Mouse (Mus musculus): ENCODE data around the gene Gp6.
"Not testable (repeated sequence)": the region's sequence is repeated elsewhere in the genome, so short reads cannot be mapped to it uniquely, and the experiment has no call there.

Gene Gp6

DNA sequence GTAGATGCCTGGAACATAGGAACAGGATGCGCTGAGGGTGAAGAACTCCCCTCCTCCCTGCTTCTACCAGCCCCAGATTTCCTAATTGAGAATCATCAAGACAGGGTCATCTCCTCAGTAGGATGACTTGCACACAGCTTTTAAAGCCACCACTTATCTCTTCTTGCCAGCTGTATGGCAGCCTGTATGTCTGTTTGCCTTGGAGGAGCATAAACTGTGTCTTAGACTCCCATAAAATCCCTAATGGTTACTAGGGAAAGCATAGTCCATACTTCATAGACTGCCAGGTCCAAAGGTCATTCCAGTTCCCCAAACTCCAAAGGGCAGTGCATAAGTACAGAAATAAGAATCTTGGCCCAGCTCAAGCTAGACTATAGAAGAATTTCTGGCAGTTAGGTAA, at the start of gene Gp6:
Gp6 (minus strand) TSS at position 15 of the 400 bp plus-strand sequence.
- DNase-seq (ENCODE audit: low spot score) = no peak

DNA sequence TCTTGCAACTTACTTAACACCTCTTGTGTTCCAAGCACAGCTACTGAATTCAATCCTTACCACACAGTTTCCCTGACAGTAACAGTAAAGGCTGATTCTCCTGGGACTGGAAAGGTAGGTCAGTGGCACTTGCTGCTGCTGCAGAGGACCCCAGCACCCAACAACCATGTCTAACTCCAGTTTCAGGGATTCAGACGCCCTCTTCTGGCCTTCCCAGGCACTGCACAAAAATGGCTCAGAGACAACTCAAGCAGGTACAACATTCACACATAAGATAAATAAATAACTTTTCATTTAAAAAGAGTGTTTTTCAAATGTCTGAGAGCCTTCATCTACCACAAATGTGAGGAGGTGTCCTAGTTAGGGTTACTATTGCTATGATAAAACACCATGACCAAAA, 49.6 kb upstream of the Gp6 start:
- no peak for DNase-seq (ENCODE audit: low spot score)

GRCm38 (mm10) chr7:4445216-4445791, 47.8 kb upstream of the Gp6 start, which contains the start of gene Rdh13:
Gene Rdh13 (minus strand): TSS chr7:4445649.
- peak; percentile 84 for DNase-seq (ENCODE audit: low spot score)

GRCm38 (mm10) chr7:4440549-4440948, 43.0 kb upstream of the Gp6 start:
- no peak for DNase-seq (ENCODE audit: low spot score)

DNA sequence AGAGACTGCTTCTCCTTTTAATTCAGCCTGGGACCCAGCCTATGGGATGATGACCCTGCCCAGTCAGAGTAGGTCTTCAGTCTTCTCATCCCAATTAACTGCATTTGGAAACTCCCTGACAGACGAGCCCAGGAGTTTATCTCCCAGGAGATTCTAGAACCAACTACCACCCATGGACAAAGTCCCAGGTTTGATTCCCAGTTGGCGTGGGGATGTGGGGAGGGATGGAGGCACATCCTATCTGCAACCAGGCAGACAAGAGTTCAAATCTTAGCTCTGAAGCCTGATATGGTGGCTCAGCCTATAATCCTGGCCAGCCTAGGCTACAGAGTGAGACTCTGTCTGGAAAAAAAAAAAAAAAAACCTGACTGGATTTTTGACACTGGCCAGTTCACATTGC, 40.2 kb upstream of the Gp6 start:
- no peak for DNase-seq (ENCODE audit: low spot score)

DNA sequence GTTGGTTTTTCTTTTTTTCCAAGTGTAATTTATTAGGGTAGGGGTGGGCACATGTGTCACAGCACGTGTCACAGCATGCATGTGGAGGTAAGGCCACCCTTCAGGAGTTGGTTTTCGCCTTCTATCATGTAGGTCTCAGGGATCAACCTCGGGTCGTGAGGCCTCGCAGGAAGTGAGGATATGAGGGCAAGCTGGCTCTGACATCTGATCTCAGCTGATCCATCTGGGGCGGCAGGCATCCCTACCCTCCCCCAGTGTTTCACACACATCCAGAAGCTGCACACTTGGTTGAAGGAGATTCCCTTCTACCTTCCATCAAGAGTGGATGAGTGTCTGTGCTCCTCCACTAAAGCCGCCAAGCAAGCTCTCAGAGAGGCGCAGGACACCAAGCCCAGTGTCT, 34.5 kb upstream of the Gp6 start:
- DNase-seq (ENCODE audit: low spot score) = no peak

- peak; percentile 64 for DNase-seq (ENCODE audit: low spot score)
Measured at GRCm38 (mm10) chr7:4431548-4431947, 34.0 kb upstream of the Gp6 start.

GRCm38 (mm10) chr7:4430246-4430844, 32.8 kb upstream of the Gp6 start:
- DNase-seq (ENCODE audit: low spot score) = no peak

- DNase-seq (ENCODE audit: low spot score) = peak; percentile 81
Measured at GRCm38 (mm10) chr7:4427161-4427912, 29.8 kb upstream of the Gp6 start.

DNA sequence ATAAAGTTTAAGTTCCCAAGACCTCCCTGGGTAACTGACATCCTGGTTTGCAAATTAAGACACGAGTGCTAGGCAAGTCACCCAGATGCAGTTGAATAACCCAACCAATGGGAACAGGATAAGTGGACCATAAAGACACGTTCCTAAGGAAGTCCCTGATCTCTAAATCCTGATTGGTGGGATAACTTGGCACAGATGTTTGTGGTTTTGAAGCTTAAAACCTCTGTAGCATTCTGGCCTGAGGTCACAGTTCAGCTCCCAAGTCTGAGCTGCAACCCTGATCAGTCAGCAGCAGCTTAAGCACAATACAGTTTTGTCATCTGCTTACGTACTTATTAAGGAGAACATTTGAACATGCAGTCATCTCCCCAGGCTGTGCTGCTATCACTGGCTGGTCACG, 22.7 kb upstream of the Gp6 start:
- no peak for DNase-seq (ENCODE audit: low spot score)

- DNase-seq (ENCODE audit: low spot score) = no peak
Measured at GRCm38 (mm10) chr7:4419681-4420080, 22.1 kb upstream of the Gp6 start.

- not testable (repeated sequence) for DNase-seq (ENCODE audit: low spot score)
Measured at GRCm38 (mm10) chr7:4412406-4412805, 14.9 kb upstream of the Gp6 start.

DNA sequence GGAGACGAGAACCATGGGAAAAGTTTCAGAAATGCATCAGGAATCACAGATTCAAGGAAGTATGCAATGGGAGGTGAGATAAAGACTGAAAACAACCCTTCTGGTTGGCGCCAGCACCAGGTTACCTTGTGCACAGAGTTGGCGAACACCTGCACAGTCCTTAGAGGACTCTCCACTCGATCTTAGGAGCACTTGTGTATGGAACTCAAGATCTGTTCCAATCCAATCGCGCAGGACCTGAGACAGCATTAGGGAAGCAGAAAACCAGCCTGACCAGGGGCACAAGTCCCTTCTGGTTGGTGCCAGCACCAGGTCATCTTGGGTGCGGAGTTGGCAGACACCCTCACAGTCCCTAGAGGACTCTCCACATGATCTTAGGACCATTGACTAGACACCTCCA, 24.0 kb downstream of the Gp6 start:
- no peak for DNase-seq (ENCODE audit: low spot score)

GRCm38 (mm10) chr7:4337509-4337908, 60.0 kb downstream of the Gp6 start, which contains the start of gene Ncr1:
Gene Ncr1 (plus strand): TSS chr7:4337724.
- DNase-seq (ENCODE audit: low spot score) = no peak

GRCm38 (mm10) chr7:4323301-4323700, 74.2 kb downstream of the Gp6 start:
- DNase-seq (ENCODE audit: low spot score) = no peak

All from T-cell, adult 2 months (primary cell).